Mouse (Mus musculus): ENCODE measurements around the gene Myrf. TPM values are rescaled to one million over a fixed set of nuclear protein-coding genes. Genes with fewer than 3 reads are reported as not detected.

Myrf gene
- polyA plus RNA-seq, 1 experiment from 2014 or later: 9.9 TPM

DNA sequence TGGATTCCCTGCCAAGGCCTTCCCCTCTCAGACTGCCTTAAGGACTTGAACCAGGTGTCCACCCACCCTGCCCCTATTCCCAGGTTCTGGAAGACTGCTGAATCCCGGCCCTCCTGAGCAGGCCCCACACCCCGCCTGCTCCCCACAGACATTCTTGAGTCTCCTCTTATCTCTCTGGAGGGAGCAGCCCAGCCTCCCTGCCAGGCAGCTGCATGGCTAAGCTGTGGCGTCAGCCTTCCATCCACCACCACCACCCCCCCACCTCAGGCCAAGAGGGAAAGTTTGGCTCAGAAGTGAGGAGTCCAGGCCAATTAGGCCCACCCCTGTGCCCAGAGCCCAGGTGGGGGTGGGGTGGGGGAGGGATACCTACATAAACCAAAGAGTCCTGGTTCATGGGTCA, 2.1 kb downstream of the Myrf start:
- H3K4me1 ChIP-seq (ENCODE audit: control insufficient read depth, insufficient read depth, low read length): peaks cover 24% of the 10 kb centered on the region
- ATAC-seq: peak; percentile 34
- peak overlapping the region; percentile 55 for H3K27ac ChIP-seq (ENCODE audit: low read length)
- peak overlapping the region; percentile 49 for H3K9ac ChIP-seq (ENCODE audit: low read depth, low read length)
- peak overlapping the region; percentile 67 for H3K4me2 ChIP-seq (ENCODE audit: low read depth, low read length)
- H3K9me3 ChIP-seq (ENCODE audit: control insufficient read depth, low read length): no peaks in the 10 kb centered on the region
- WGBS: 31% methylated on average over 3 of the region's 3 CpGs
- no peaks in the 10 kb centered on the region for H3K36me3 ChIP-seq (ENCODE audit: control insufficient read depth, insufficient read depth, low read length)
- no peaks in the 10 kb centered on the region for H3K27me3 ChIP-seq (replicated peaks; ENCODE audit: control insufficient read depth, insufficient read depth, low read length)
- peak overlapping the region; percentile 62; the same call in 1 of the 2 replicates for H3K4me3 ChIP-seq (ENCODE audit: low read length)

DNA sequence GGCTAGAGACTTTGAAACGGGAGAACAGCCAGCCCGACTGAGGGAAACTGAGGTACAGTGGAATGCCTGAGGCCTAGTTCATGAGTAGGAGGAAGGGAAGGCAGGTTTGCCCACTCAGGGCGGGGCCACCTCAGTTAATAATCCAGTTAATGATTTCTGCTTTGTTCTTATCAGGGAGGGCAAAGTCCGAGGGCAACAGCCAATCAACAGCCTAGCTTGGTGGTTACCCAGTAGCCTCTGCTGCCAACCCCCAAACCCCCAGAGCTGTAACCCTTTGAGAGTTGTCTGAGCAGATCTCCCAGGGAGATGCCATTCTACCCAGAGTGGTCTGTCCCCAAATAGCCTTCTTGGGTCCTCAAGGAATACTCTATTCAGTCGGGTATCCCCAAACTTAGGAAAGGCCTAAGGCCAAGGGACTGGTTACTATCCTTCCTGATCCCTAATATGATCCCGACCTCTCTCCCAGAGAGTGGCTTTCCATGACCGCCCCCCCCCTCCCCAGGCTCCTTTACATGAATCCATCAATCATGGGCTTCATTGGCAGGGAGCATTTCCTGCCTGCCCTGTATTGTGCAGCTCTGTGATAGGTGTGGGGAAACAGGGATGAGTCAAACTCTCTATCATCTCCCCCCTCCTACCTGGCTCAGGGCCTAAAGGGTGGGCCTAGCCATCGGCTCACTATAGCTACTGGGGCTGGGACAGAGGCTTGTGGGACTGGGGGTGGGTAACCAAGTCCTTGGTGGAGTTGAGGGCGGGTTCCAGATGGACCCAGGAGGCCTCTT, 4.6 kb downstream of the Myrf start:
- peak overlapping the region; percentile 17; the same call in 1 of the 2 replicates for H3K9ac ChIP-seq (ENCODE audit: low read depth, low read length)
- no peaks in the 10 kb centered on the region for H3K9me3 ChIP-seq (ENCODE audit: control insufficient read depth, low read length)
- no peaks in the 10 kb centered on the region for H3K36me3 ChIP-seq (ENCODE audit: control insufficient read depth, insufficient read depth, low read length)
- H3K4me1 ChIP-seq (ENCODE audit: control insufficient read depth, insufficient read depth, low read length): peaks cover 40% of the 10 kb centered on the region
- peak; percentile 81 for ATAC-seq
- peak overlapping the region; percentile 78 for H3K27ac ChIP-seq (ENCODE audit: low read length)
- H3K27me3 ChIP-seq (replicated peaks; ENCODE audit: control insufficient read depth, insufficient read depth, low read length): no peaks in the 10 kb centered on the region
- WGBS: 58% methylated on average over 9 of the region's 9 CpGs
- no peak overlapping the region for H3K4me3 ChIP-seq (ENCODE audit: low read length)
- peak overlapping the region; percentile 38 for H3K4me2 ChIP-seq (ENCODE audit: low read depth, low read length)

DNA sequence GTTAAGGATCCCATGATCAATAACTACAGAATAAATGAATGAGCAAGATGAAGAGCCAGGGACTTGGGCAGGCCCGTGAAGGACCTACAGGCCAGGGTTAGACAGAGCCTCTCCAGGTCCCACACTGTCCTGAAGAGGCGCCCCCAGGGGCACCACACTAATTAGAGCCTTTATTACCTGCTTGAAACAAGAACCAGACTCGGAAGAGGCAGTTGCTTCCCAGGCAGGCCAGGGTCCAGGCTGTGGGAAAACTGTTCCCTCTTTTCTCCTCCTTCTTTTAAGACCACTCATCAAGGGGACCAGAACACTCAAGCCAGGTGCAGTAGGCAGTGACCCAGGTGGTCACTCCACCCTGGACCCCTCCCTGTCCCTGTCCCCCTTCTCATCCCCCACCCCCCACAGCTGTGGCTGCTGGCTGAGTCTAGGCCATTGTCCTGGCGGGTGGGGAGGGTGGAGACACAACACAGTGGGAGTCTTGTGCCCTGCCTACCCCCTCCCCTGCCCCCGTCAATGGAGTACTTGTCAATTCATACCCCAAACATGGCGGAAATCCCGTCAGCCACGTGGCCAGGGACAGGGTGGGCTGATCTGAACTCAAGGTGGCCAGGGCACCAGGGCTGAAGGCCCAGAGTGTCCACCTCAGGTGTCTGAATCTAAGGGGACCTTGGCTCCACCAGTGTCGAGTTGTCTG, 8.1 kb downstream of the Myrf start:
- H3K9ac ChIP-seq (ENCODE audit: low read depth, low read length): no peak overlapping the region
- no peaks in the 10 kb centered on the region for H3K9me3 ChIP-seq (ENCODE audit: control insufficient read depth, low read length)
- no peak for ATAC-seq
- WGBS: 52% methylated on average over 9 of the region's 9 CpGs
- H3K27ac ChIP-seq (ENCODE audit: low read length): no peak overlapping the region; the same call in 1 of the 2 replicates
- H3K4me2 ChIP-seq (ENCODE audit: low read depth, low read length): no peak overlapping the region
- H3K4me1 ChIP-seq (ENCODE audit: control insufficient read depth, insufficient read depth, low read length): peaks cover 34% of the 10 kb centered on the region
- H3K36me3 ChIP-seq (ENCODE audit: control insufficient read depth, insufficient read depth, low read length): no peaks in the 10 kb centered on the region
- no peak overlapping the region for H3K4me3 ChIP-seq (ENCODE audit: low read length)
- no peaks in the 10 kb centered on the region for H3K27me3 ChIP-seq (replicated peaks; ENCODE audit: control insufficient read depth, insufficient read depth, low read length)

DNA sequence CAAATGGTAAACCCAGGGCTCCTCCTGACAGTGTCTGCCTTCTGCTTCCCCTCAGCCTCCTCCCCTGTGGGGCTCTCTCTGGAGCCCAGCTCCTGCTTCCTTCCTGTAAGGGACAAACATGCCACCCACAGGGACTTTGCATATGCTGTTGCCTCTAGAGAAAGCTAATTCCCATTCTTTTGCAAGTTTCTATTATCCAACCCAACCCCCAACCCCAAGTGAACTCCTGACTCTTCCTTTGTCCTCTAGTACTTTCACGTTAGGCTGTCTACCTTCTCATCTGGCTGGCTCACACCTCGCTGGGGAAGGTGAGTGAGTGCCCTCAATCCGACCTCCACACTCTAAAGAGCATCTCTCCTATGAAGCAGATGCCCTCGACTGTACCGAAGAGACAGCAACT, 8.7 kb downstream of the Myrf start:
- no peaks in the 10 kb centered on the region for H3K9me3 ChIP-seq (ENCODE audit: control insufficient read depth, low read length)
- 40% methylated on average over 5 of the region's 5 CpGs for WGBS
- ATAC-seq: no peak
- H3K4me3 ChIP-seq (ENCODE audit: low read length): no peak overlapping the region
- no peaks in the 10 kb centered on the region for H3K27me3 ChIP-seq (replicated peaks; ENCODE audit: control insufficient read depth, insufficient read depth, low read length)
- no peaks in the 10 kb centered on the region for H3K36me3 ChIP-seq (ENCODE audit: control insufficient read depth, insufficient read depth, low read length)
- H3K27ac ChIP-seq (ENCODE audit: low read length): no peak overlapping the region; the same call in 1 of the 2 replicates
- peaks cover 34% of the 10 kb centered on the region for H3K4me1 ChIP-seq (ENCODE audit: control insufficient read depth, insufficient read depth, low read length)
- no peak overlapping the region for H3K4me2 ChIP-seq (ENCODE audit: low read depth, low read length)
- H3K9ac ChIP-seq (ENCODE audit: low read depth, low read length): 0 out of 2 replicates have a peak overlapping the region, but pooled peaks have one; percentile 11

DNA sequence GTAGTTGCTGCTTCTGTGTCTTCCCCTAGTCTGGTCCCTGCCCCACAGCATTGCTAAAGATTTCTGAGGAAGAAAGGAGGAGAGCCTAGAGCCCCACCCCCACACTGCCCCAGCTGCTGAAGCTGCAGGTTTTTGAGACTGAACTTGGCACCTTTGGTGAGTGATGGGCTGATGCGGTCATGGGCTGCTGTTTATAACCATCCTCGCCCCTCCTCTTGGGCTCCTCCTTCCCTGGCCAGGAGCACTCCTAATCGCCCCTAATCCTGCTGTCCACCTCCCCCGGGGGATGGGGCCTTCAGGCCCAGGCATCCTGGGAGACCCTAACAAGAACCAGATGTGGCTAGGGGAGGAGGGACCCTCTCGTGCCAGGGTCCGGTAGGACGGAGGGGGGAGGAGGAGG, 9.5 kb downstream of the Myrf start:
- H3K36me3 ChIP-seq (ENCODE audit: control insufficient read depth, insufficient read depth, low read length): no peaks in the 10 kb centered on the region
- WGBS: 20% methylated on average over 7 of the region's 7 CpGs
- H3K27ac ChIP-seq (ENCODE audit: low read length): no peak overlapping the region
- no peaks in the 10 kb centered on the region for H3K27me3 ChIP-seq (replicated peaks; ENCODE audit: control insufficient read depth, insufficient read depth, low read length)
- no peak overlapping the region for H3K4me3 ChIP-seq (ENCODE audit: low read length)
- no peak overlapping the region for H3K9ac ChIP-seq (ENCODE audit: low read depth, low read length)
- H3K4me1 ChIP-seq (ENCODE audit: control insufficient read depth, insufficient read depth, low read length): peaks cover 37% of the 10 kb centered on the region
- no peak overlapping the region for H3K4me2 ChIP-seq (ENCODE audit: low read depth, low read length)
- no peak; the same call in 1 of the 2 replicates for ATAC-seq
- no peaks in the 10 kb centered on the region for H3K9me3 ChIP-seq (ENCODE audit: control insufficient read depth, low read length)

DNA sequence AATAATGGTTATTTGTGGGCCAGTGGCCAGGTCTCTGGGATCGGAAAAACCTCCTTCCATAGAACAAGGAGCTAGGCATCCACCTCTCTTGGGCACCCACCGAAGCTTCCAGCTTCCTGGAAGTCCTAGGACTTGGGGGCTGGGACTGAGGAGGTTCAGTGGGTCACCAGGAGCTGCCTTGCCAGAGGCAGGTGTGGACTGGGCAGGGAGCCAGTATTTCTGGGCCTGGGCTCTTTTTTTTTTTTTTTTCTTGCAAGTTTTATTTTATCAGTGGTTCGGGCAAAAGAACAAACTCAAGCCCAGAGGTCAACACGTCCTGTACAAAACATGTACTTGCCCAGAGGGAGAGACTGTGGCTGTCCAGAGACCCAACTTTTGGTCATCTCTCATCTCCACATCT, 14.8 kb downstream of the Myrf start:
- no peaks in the 10 kb centered on the region for H3K9me3 ChIP-seq (ENCODE audit: control insufficient read depth, low read length)
- H3K27me3 ChIP-seq (replicated peaks; ENCODE audit: control insufficient read depth, insufficient read depth, low read length): no peaks in the 10 kb centered on the region
- 41% methylated on average over 4 of the region's 4 CpGs for WGBS
- H3K4me1 ChIP-seq (ENCODE audit: control insufficient read depth, insufficient read depth, low read length): peaks cover 48% of the 10 kb centered on the region
- H3K4me3 ChIP-seq (ENCODE audit: low read length): no peak overlapping the region
- H3K4me2 ChIP-seq (ENCODE audit: low read depth, low read length): peak overlapping the region; percentile 37; the same call in 1 of the 2 replicates
- peak overlapping the region; percentile 57 for H3K9ac ChIP-seq (ENCODE audit: low read depth, low read length)
- no peaks in the 10 kb centered on the region for H3K36me3 ChIP-seq (ENCODE audit: control insufficient read depth, insufficient read depth, low read length)
- peak overlapping the region; percentile 70 for H3K27ac ChIP-seq (ENCODE audit: low read length)
- peak; percentile 52 for ATAC-seq

DNA sequence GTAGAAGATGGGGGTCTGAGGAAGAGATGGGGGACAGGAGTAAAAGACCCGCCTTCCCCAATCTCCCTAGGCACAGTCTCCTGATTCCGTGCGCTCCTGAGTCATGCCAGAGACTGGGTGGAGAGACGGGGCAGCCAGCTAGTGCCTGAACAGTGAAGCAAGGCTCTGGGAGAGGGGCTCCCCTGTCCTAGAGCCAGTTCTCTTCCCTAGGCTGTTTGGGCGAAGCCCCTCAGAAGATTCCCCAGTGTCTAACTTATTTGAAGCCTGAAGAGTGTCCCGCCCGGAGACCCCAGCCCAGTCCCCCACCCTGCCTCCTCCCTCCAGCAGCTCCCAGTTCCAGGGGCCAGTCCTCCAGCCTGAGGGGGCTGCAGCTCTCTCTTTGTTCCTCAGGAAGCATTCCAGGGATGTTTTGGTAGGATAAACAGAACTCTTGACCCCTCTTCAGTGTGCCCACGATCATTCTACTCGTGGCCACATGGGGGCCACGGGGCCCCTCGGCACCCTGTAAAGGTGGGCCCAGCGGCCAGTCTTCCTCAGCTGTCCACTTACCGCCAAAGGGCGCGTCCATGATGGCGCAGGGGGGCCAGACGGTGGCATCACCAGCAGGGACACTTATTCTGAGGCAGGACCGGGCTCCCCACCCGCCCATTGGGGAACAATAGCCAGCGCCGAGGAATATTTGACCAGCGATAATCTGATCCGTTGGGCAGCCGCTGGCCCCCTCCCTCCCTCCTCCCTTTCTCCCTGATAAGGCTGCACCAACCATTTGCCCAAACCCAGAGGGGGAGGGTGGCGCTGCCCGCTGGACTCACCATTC, 15.7 kb downstream of the Myrf start:
- H3K9me3 ChIP-seq (ENCODE audit: control insufficient read depth, low read length): no peaks in the 10 kb centered on the region
- WGBS: 15% methylated on average over 26 of the region's 26 CpGs
- H3K9ac ChIP-seq (ENCODE audit: low read depth, low read length): peak overlapping the region; percentile 57
- H3K4me1 ChIP-seq (ENCODE audit: control insufficient read depth, insufficient read depth, low read length): peaks cover 46% of the 10 kb centered on the region
- H3K27me3 ChIP-seq (replicated peaks; ENCODE audit: control insufficient read depth, insufficient read depth, low read length): no peaks in the 10 kb centered on the region
- H3K36me3 ChIP-seq (ENCODE audit: control insufficient read depth, insufficient read depth, low read length): no peaks in the 10 kb centered on the region
- H3K4me2 ChIP-seq (ENCODE audit: low read depth, low read length): peak overlapping the region; percentile 37
- peak overlapping the region; percentile 13 for H3K4me3 ChIP-seq (ENCODE audit: low read length)
- peak overlapping the region; percentile 70 for H3K27ac ChIP-seq (ENCODE audit: low read length)
- peak; percentile 17; the same call in 1 of the 2 replicates for ATAC-seq

DNA sequence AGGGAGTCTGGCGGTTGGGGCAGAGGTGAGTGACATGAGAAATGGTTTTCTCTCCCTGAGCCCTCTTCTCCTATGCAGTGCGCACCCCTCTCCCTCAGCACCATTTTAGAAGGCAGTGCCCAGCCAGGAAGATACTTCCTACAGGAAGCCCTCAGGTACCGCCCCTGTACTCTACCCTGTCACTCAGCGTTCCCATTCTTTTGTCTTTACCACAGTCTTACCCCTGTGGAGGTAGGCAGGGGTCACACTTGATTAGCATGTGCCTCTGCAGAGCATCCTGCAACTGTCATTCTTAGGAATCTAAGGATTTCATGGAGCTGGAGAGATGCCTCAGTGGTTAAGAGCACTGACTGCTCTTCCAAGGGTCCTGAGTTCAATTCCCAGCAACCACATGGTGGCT, 17.0 kb downstream of the Myrf start:
- Histone ChIP-seq H3K9me3 (ENCODE audit: control insufficient read depth, low read length) (no peaks in the 10 kb centered on the region), H3K4me3 (ENCODE audit: low read length) (no peak overlapping the region), H3K36me3 (ENCODE audit: control insufficient read depth, insufficient read depth, low read length) (no peaks in the 10 kb centered on the region), H3K9ac (ENCODE audit: low read depth, low read length) (no peak overlapping the region), H3K4me2 (ENCODE audit: low read depth, low read length) (no peak overlapping the region), H3K27me3 (replicated peaks; ENCODE audit: control insufficient read depth, insufficient read depth, low read length) (no peaks in the 10 kb centered on the region), H3K4me1 (ENCODE audit: control insufficient read depth, insufficient read depth, low read length) (peaks cover 50% of the 10 kb centered on the region), H3K27ac (ENCODE audit: low read length) (no peak overlapping the region)
- WGBS: 78% methylated on average over 4 of the region's 4 CpGs
- no peak for ATAC-seq

DNA sequence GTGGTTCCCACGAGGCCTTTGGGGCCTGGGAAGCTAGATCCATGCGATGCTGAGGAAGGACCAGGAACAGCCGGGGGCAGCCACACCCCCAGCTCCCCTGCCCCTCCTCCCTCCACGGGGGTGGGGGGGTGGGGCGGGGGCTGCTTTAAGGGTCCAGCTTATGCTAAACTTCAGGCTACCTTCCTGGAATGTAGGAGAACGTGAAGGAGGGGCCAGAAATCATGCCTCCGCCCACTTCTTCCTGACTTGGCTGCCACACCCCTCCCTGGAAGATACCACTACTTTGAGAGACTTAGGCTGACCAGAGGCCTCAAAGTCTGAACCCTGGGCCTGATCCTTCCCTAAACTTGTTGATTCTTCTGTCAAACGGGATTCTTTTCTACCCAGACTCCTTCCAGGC, 17.9 kb downstream of the Myrf start:
- 26% methylated on average over 8 of the region's 8 CpGs for WGBS
- H3K4me3 ChIP-seq (ENCODE audit: low read length): no peak overlapping the region
- no peaks in the 10 kb centered on the region for H3K36me3 ChIP-seq (ENCODE audit: control insufficient read depth, insufficient read depth, low read length)
- H3K9ac ChIP-seq (ENCODE audit: low read depth, low read length): no peak overlapping the region
- H3K27me3 ChIP-seq (replicated peaks; ENCODE audit: control insufficient read depth, insufficient read depth, low read length): no peaks in the 10 kb centered on the region
- ATAC-seq: peak; percentile 45
- no peaks in the 10 kb centered on the region for H3K9me3 ChIP-seq (ENCODE audit: control insufficient read depth, low read length)
- no peak overlapping the region for H3K27ac ChIP-seq (ENCODE audit: low read length)
- H3K4me2 ChIP-seq (ENCODE audit: low read depth, low read length): peak overlapping the region; percentile 13; the same call in 1 of the 2 replicates
- peaks cover 50% of the 10 kb centered on the region for H3K4me1 ChIP-seq (ENCODE audit: control insufficient read depth, insufficient read depth, low read length)
